Mouse (Mus musculus) ES-Bruce4 (cell line): Measurements from ENCODE around the gene Cblb.

Experiments
- CTCF ChIP-seq: IDR thresholded peaks from one replicate; pipeline ENCODE4 v1.8.1; 2011; ENCODE audit warnings: low read depth, low read length
- EP300 ChIP-seq: IDR thresholded peaks from 2 replicates; pipeline ENCODE4 v1.6.1; 2011; ENCODE audit warnings: low read depth, low read length; ENCODE audit not compliant: insufficient read depth
- POLR2A ChIP-seq: IDR thresholded peaks from one replicate; pipeline ENCODE4 v1.8.1; 2011; ENCODE audit warnings: low read length; ENCODE audit not compliant: insufficient read depth

GRCm38 (mm10) chr16:52056164-52056563, 25.1 kb downstream of the Cblb start:
- TF ChIP-seq CTCF (no peak), EP300 (no peak), POLR2A (no peak)
